Mouse (Mus musculus) G1E (cell line): Measurements from ENCODE around the gene Hs1bp3. TPM values are rescaled to one million over a fixed set of nuclear protein-coding genes. Genes with fewer than 3 reads are reported as not detected.

Source experiments
- ATAC-seq: 2 replicates; pipeline ENCODE4 v1.8.0; 2016; ENCODE audit warnings: mild to moderate bottlenecking; ENCODE audit not compliant: insufficient number of reproducible peaks, poor library complexity, low FRiP score, severe bottlenecking; ENCODE audit errors: extremely low read depth
- DNase-seq: peaks from one replicate; pipeline ENCODE4 v3.0.0; 2012; ENCODE audit warnings: low spot score
- H3K27me3 ChIP-seq: 2 replicates; pipeline ENCODE4 v1.6.1; 2012; ENCODE audit warnings: mild to moderate bottlenecking, low read length, inconsistent platforms; ENCODE audit not compliant: insufficient read depth
- H3K36me3 ChIP-seq: replicated peaks from 2 replicates; pipeline ENCODE3; 2012; ENCODE audit warnings: mild to moderate bottlenecking, inconsistent platforms
- H3K4me1 ChIP-seq: 2 replicates; pipeline ENCODE4 v1.6.1; 2012; ENCODE audit warnings: low read depth, low read length, inconsistent platforms, mixed read lengths; ENCODE audit not compliant: insufficient read depth
- H3K4me3 ChIP-seq: 2 replicates; pipeline ENCODE4 v1.5.1; 2012; ENCODE audit warnings: low read depth, mild to moderate bottlenecking, inconsistent platforms, low read length, moderate library complexity, mixed read lengths
- H3K9me3 ChIP-seq: replicated peaks from 2 replicates; pipeline ENCODE4 v1.6.1; 2012; ENCODE audit warnings: inconsistent platforms
- CTCF ChIP-seq: IDR thresholded peaks from 2 replicates; pipeline ENCODE4 v1.5.1; 2012; ENCODE audit warnings: low read depth, low read length, inconsistent platforms, mixed read lengths
- GATA1 ChIP-seq: IDR thresholded peaks from 2 replicates; pipeline ENCODE4 v1.6.1; 2012; ENCODE audit warnings: borderline replicate concordance, low read length, inconsistent platforms, mixed read lengths
- GATA2 ChIP-seq: IDR thresholded peaks from 2 replicates; pipeline ENCODE4 v1.6.1; 2012; ENCODE audit warnings: low read depth, low read length, inconsistent platforms, borderline replicate concordance
- POLR2AphosphoS5 ChIP-seq: IDR thresholded peaks from 2 replicates; pipeline ENCODE4 v1.6.1; 2012; ENCODE audit warnings: low read depth, low read length, inconsistent platforms; ENCODE audit not compliant: insufficient replicate concordance
- TAL1 ChIP-seq: conservative IDR thresholded peaks from 2 replicates; pipeline ENCODE4 v1.6.1; 2012; ENCODE audit warnings: low read depth, low read length, inconsistent platforms, mixed read lengths
- polyA plus RNA-seq: library from polyadenylated mRNA; stranded (reverse); fragments of >175 nt; gene quantifications from 2 replicates; pipeline ENCODE4 v1.2.3, GENCODE M21; 2012
- total RNA-seq, 2 experiments: library from RNA; stranded (forward) in 1 of 2; stranded (reverse) in 1 of 2; fragments of 200-1000 nt in 1 of 2; fragments of >200 nt in 1 of 2; fragmentation: Nextera tagmentation in 1 of 2; gene quantifications; 2 replicates each; pipeline ENCODE4 v1.2.3; 2014 to 2017

Hs1bp3 gene
- total and polyA plus RNA-seq, 3 experiments, result 17.6 to 19.1 (median 18.8) TPM

GRCm38 (mm10) chr12:8334261-8334660, 21.0 kb downstream of the Hs1bp3 start:
- TF ChIP-seq POLR2AphosphoS5 (no peak), CTCF (no peak), TAL1 (no peak), GATA1 (no peak), GATA2 (no peak)
- Histone ChIP-seq H3K4me1 (no peaks in the 10 kb centered on the region), H3K9me3 (no peaks in the 10 kb centered on the region), H3K36me3 (peaks cover 95% of the 10 kb centered on the region), H3K4me3 (no peak overlapping the region), H3K27me3 (no peaks in the 10 kb centered on the region)
- DNase-seq, result no peak
- no peak for ATAC-seq

- TF ChIP-seq GATA1, result no peak
- no peak for TF ChIP-seq POLR2AphosphoS5
- no peak for TF ChIP-seq CTCF
- no peak for TF ChIP-seq TAL1
- TF ChIP-seq GATA2, result no peak
- ATAC-seq (no peak), DNase-seq (no peak)
- Histone ChIP-seq H3K4me3 (no peak overlapping the region), H3K27me3 (no peaks in the 10 kb centered on the region), H3K4me1 (no peaks in the 10 kb centered on the region), H3K36me3 (peaks cover 95% of the 10 kb centered on the region), H3K9me3 (no peaks in the 10 kb centered on the region)
These were observed 22.3 kb downstream of the Hs1bp3 start for GRCm38 (mm10) chr12:8335503-8335902.

- H3K36me3 ChIP-seq, result peaks cover 94% of the 10 kb centered on the region
- TF ChIP-seq GATA2, result no peak
- TF ChIP-seq TAL1, result no peak
- no peak for TF ChIP-seq GATA1
- TF ChIP-seq CTCF, result no peak
- TF ChIP-seq POLR2AphosphoS5, result no peak
- H3K4me1 ChIP-seq, result no peaks in the 10 kb centered on the region
These were observed 23.5 kb downstream of the Hs1bp3 start for GRCm38 (mm10) chr12:8336601-8337285.

DNA sequence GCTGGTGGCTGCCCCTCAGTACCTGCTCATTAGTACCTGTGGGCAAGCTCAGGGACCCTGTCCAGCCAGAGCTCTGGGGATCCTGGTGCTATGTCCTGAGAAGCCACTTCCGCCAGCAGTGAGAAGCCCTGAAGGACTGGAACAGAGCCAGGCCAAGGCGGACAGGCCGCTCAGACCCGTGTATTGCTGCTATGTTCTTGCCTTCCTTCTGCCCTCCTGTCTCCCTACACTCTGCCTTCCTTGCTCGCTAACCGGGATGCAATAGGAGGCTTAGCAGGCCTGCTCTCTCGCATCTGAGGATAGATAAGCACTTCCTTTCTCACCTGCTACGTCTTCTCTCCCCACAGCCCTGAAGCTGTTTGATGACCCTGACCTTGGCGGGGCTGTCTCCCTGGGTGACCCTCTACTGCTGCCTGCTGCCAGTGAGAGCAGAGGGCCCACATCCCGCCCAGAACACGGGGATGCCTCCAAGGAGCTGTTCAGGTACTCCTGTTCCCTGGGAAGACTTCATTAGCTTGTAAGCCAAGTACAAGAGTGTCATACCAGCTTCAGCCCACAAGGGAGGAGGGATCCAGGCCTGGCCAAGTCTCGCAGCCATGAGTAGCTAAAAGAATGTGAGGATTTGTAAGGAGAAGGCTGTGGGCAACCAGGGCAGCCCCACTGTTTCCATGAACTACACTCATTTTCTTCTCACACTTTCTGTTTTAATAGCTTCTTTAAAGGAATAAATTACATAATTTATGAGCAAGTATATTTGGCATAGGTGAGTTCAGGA, 24.2 kb downstream of the Hs1bp3 start:
- Histone ChIP-seq H3K27me3 (no peaks in the 10 kb centered on the region), H3K4me1 (no peaks in the 10 kb centered on the region), H3K36me3 (peaks cover 94% of the 10 kb centered on the region), H3K4me3 (no peak overlapping the region), H3K9me3 (no peaks in the 10 kb centered on the region)
- ATAC-seq, result no peak
- no peak for DNase-seq
- TF ChIP-seq POLR2AphosphoS5, result no peak
- TF ChIP-seq CTCF, result no peak
- no peak for TF ChIP-seq TAL1
- no peak for TF ChIP-seq GATA2
- TF ChIP-seq GATA1, result no peak

More at GRCm38 (mm10) chr12:8336601-8337285, 23.5 kb downstream of the Hs1bp3 start:
- ATAC-seq, result no peak
- Histone ChIP-seq H3K27me3 (no peaks in the 10 kb centered on the region), H3K4me3 (no peak overlapping the region), H3K9me3 (no peaks in the 10 kb centered on the region)
- DNase-seq, result no peak

GRCm38 (mm10) chr12:8338491-8338890, 25.3 kb downstream of the Hs1bp3 start:
- Histone ChIP-seq H3K4me3 (no peak overlapping the region), H3K4me1 (no peaks in the 10 kb centered on the region), H3K9me3 (no peaks in the 10 kb centered on the region), H3K27me3 (no peaks in the 10 kb centered on the region), H3K36me3 (peaks cover 94% of the 10 kb centered on the region)
- TF ChIP-seq POLR2AphosphoS5 (no peak), GATA1 (no peak), TAL1 (no peak), CTCF (no peak), GATA2 (no peak)
- DNase-seq (no peak), ATAC-seq (no peak)

DNA sequence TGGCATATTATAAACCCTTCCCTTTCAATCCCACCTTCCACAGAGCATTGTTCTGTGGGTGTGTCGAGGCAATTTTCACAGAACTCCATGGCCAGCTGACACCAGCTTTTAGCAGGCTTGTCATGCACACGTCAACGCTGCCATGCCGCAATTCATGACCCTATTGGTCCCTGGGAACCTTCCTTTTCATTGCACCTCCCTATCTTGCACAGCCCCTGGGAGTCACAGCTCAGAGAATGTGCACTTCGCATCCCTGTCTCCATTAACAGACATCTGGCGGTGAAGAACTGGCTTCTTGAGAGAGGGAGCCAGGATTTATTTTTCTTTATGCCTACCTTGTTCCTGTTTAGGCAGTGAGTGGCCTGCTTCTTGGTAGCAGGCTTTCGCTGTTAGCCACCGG, 25.7 kb downstream of the Hs1bp3 start:
- Histone ChIP-seq H3K27me3 (no peaks in the 10 kb centered on the region), H3K4me3 (no peak overlapping the region), H3K4me1 (no peaks in the 10 kb centered on the region), H3K9me3 (no peaks in the 10 kb centered on the region), H3K36me3 (peaks cover 90% of the 10 kb centered on the region)
- DNase-seq (no peak), ATAC-seq (no peak)
- TF ChIP-seq CTCF (no peak), GATA1 (no peak), TAL1 (no peak)
